Mouse (Mus musculus) naive thymus-derived CD4-positive, alpha-beta T cell, adult 2 months (primary cell): ENCODE measurements around the gene Nup153.

Experiments used
- DNase-seq: peaks from one replicate; pipeline ENCODE4 v3.0.0-alpha.2; 2011; ENCODE audit warnings: low read depth

Gene Nup153

GRCm38 (mm10) chr13:46669620-46670271 is 58.0 kb downstream of the Nup153 start:
- DNase-seq, result peak; percentile 53

- DNase-seq, result peak; percentile 97
Measured at GRCm38 (mm10) chr13:46669048-46669619, 58.6 kb downstream of the Nup153 start, which contains the start of gene Fam8a1. Gene Fam8a1 (plus strand): TSS chr13:46669522.

GRCm38 (mm10) chr13:46663461-46663964 is 64.2 kb downstream of the Nup153 start:
- peak; percentile 79 for DNase-seq

GRCm38 (mm10) chr13:46659211-46659610 is 68.5 kb downstream of the Nup153 start:
- DNase-seq, result no peak

- DNase-seq, result no peak
Measured at GRCm38 (mm10) chr13:46654566-46654965, 73.2 kb downstream of the Nup153 start.

GRCm38 (mm10) chr13:46653671-46654070 is 74.1 kb downstream of the Nup153 start:
- no peak for DNase-seq

- no peak for DNase-seq
Measured at GRCm38 (mm10) chr13:46652671-46653070, 75.1 kb downstream of the Nup153 start.

GRCm38 (mm10) chr13:46651853-46652252 is 75.9 kb downstream of the Nup153 start:
- DNase-seq, result no peak

- DNase-seq, result no peak
Measured at GRCm38 (mm10) chr13:46645476-46645875, 82.3 kb downstream of the Nup153 start.

GRCm38 (mm10) chr13:46644175-46644574 is 83.6 kb downstream of the Nup153 start:
- DNase-seq, result no peak

- peak; percentile 33 for DNase-seq
Measured at GRCm38 (mm10) chr13:46642318-46642717, 85.4 kb downstream of the Nup153 start.

GRCm38 (mm10) chr13:46640608-46641468 is 86.9 kb downstream of the Nup153 start:
- DNase-seq, result no peak

GRCm38 (mm10) chr13:46634133-46634488 is 93.6 kb downstream of the Nup153 start:
- peak; percentile 10 for DNase-seq

- no peak for DNase-seq
Measured at GRCm38 (mm10) chr13:46633320-46634132, 94.2 kb downstream of the Nup153 start.

GRCm38 (mm10) chr13:46632796-46633195 is 94.9 kb downstream of the Nup153 start:
- no peak for DNase-seq
